Mouse (Mus musculus) ES-Bruce4 (cell line): ENCODE measurements around the gene Mat1a. TPM values are rescaled to one million over a fixed set of nuclear protein-coding genes. Genes with fewer than 3 reads are reported as not detected.

Experiments
- H3K27ac ChIP-seq: 2 replicates; pipeline ENCODE4 v1.5.1; 2012; ENCODE audit warnings: low read length, inconsistent platforms; ENCODE audit not compliant: insufficient read depth
- H3K27me3 ChIP-seq: 2 replicates; pipeline ENCODE4 v1.6.1; 2012; ENCODE audit warnings: mild to moderate bottlenecking, low read length, inconsistent platforms; ENCODE audit not compliant: control insufficient read depth, poor library complexity, insufficient read depth, severe bottlenecking
- H3K36me3 ChIP-seq: 2 replicates; pipeline ENCODE4 v1.6.1; 2012; ENCODE audit warnings: inconsistent platforms, mild to moderate bottlenecking, low read length, moderate library complexity; ENCODE audit not compliant: control insufficient read depth, poor library complexity, insufficient read depth, severe bottlenecking
- H3K4me1 ChIP-seq: one replicate; pipeline ENCODE4 v1.8.1; 2011; ENCODE audit warnings: low read length; ENCODE audit not compliant: control insufficient read depth, insufficient read depth
- H3K4me3 ChIP-seq: 2 replicates; pipeline ENCODE4 v1.5.1; 2011; ENCODE audit warnings: low read depth, mild to moderate bottlenecking, low read length
- H3K9ac ChIP-seq: 2 replicates; pipeline ENCODE4 v1.6.1; 2012; ENCODE audit warnings: low read depth, mild to moderate bottlenecking, inconsistent platforms; ENCODE audit not compliant: poor library complexity, severe bottlenecking
- H3K9me3 ChIP-seq: replicated peaks from 2 replicates; pipeline ENCODE4 v1.6.1; 2012; ENCODE audit warnings: mild to moderate bottlenecking, low read length, inconsistent platforms; ENCODE audit not compliant: control insufficient read depth, poor library complexity, insufficient read depth, severe bottlenecking
- CTCF ChIP-seq: IDR thresholded peaks from one replicate; pipeline ENCODE4 v1.8.1; 2011; ENCODE audit warnings: low read depth, low read length
- EP300 ChIP-seq: IDR thresholded peaks from 2 replicates; pipeline ENCODE4 v1.6.1; 2011; ENCODE audit warnings: low read depth, low read length; ENCODE audit not compliant: insufficient read depth
- POLR2A ChIP-seq: IDR thresholded peaks from one replicate; pipeline ENCODE4 v1.8.1; 2011; ENCODE audit warnings: low read length; ENCODE audit not compliant: insufficient read depth
- polyA plus RNA-seq: library from polyadenylated mRNA; stranded (reverse); fragments of >200 nt; gene quantifications from 2 replicates; pipeline ENCODE4 v1.2.4, GENCODE M21; 2011; ENCODE audit warnings: low read depth; ENCODE audit not compliant: missing spikeins, insufficient read depth, insufficient read length

The Mat1a gene
- 0.52 and 1.2 TPM in 2 replicates for polyA plus RNA-seq

DNA sequence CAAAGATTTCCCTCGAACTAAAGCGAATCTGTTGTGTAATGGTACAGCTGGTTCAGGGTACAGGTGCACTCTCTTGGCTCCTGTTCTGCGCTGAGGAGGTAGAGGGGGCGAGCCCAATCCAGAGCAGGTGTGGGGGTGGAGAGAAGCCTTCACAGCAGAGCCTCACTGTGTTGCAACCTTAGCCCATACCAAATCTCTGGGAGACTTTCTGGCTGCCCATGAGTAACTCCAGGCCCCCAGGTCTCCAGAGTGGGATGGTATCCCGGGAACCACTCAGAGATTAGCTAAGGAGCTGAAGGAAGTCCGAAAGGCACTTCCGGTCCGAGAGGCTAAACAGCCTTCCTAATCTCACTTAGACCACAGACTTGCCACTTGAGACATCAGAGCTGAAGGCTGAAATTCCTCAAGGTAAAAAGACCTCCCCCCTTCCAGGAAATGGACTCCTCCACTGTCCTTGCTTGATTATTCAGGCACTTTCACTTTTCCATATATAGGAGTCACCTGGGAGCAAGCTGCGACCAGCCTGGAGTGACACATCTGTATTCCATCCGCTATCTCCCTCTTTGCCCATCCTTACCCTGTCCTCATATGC lies at the start of gene Mat1a:
TSS of gene Mat1a (plus strand) at position 183 of the 592 bp plus-strand sequence.
- H3K9me3 ChIP-seq = no peaks in the 10 kb centered on the region
- no peak within 1 kb of the TSS for H3K27ac ChIP-seq
- H3K4me3 ChIP-seq = no peak within 1 kb of the TSS
- TF ChIP-seq CTCF (no peak), EP300 (no peak), POLR2A (no peak)
- no peaks in the 10 kb centered on the region for H3K4me1 ChIP-seq
- H3K36me3 ChIP-seq = no peaks in the 10 kb centered on the region
- H3K9ac ChIP-seq = no peak within 1 kb of the TSS
- H3K27me3 ChIP-seq = no peaks in the 10 kb centered on the region

DNA sequence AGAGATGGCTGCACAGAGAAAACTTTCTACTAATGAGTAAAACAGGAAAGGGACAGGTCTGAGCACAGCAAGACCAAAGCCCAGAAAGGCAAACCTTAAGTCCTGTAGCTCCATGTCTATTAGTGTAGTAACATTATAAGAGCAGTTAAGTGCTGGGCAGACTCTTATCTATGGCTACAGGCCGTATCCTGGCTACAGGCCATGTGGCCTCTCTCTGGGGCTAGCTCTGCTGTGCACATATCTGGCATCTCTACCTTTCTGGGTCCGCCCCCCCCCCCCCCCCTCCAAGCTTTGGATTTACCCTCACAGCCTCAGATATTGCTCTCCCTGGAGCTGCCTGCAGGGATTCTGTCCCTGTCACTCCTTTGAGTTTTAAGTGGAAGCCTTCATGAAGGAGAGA lies 39.7 kb upstream of the Mat1a start:
- Histone ChIP-seq H3K4me3 (no peak overlapping the region), H3K36me3 (no peaks in the 10 kb centered on the region), H3K4me1 (no peaks in the 10 kb centered on the region), H3K9ac (no peak overlapping the region), H3K9me3 (peaks cover 3% of the 10 kb centered on the region; the same call in 1 of the 2 replicates), H3K27ac (no peak overlapping the region), H3K27me3 (no peaks in the 10 kb centered on the region)
- TF ChIP-seq CTCF = no peak

DNA sequence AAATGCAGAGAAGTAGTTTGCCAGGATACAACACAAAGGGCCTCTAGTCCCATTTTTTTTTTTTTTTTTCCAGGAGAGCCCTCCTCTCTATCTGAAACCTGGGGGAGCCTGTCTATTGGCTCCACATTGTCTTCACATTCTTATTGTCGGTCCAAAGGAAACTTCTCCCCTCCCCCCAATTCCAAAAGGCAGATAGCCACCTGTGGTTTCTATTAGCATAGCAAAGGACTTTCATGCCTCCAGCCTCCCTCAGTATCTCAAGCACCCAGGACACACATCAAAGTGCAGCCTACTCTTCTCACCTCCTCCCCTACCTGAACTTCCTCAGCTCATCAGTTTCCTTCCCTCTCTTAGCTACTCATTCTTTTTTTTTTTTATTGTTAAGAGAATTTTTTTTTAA lies 38.4 kb upstream of the Mat1a start:
- Histone ChIP-seq H3K4me1 (no peaks in the 10 kb centered on the region), H3K9ac (no peak overlapping the region), H3K4me3 (no peak overlapping the region), H3K36me3 (no peaks in the 10 kb centered on the region), H3K27me3 (no peaks in the 10 kb centered on the region), H3K27ac (no peak overlapping the region), H3K9me3 (peaks cover 3% of the 10 kb centered on the region; the same call in 1 of the 2 replicates)
- TF ChIP-seq EP300 (no peak), CTCF (no peak), POLR2A (no peak)

DNA sequence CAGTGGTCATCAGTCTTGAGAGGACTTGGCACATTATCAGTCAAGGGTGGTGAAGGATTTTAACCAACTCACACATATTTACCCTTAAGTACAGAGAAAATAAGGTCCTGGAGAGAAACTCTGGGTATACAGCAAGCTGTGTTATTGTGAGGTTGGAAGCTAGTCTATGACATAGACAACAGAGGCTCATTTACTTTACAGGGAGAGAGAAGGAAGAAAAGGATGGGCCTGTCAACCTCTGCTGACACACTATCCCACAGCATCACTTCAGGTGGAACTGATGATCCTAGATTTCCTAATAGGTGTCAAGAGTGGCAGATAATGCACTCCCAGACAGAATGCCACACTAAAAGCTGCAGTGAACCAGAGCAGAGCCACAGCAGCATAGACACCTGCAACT lies 35.7 kb upstream of the Mat1a start, which contains the start of gene Dydc2:
TSS of gene Dydc2 (minus strand) at position 101 of the 400 bp plus-strand sequence.
- Histone ChIP-seq H3K4me1 (no peaks in the 10 kb centered on the region), H3K9me3 (no peaks in the 10 kb centered on the region), H3K9ac (no peak within 1 kb of the TSS), H3K36me3 (no peaks in the 10 kb centered on the region), H3K4me3 (no peak within 1 kb of the TSS), H3K27ac (no peak within 1 kb of the TSS), H3K27me3 (no peaks in the 10 kb centered on the region)
- TF ChIP-seq EP300 = no peak
- TF ChIP-seq CTCF = no peak
- no peak for TF ChIP-seq POLR2A

DNA sequence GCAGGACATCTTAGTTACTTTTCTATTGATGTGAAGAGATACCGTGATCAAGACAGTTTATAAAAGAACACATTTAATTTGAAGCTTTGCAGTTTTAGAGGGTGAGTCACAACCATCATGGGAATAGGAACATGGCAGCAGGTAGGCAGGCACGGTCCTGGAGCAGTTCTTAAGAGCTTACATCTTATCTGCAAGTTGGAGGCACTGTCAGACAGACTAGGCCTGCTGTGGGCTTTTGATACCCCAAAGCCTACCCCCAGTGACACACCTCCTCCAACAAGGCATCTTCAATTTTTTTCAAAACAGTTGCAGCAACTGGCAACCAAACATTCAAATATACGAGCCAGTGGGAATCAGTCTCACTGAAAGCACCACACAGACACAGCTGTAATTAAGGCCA lies 34.5 kb upstream of the Mat1a start:
- Histone ChIP-seq H3K9ac (no peak overlapping the region), H3K27me3 (no peaks in the 10 kb centered on the region), H3K4me1 (no peaks in the 10 kb centered on the region), H3K9me3 (no peaks in the 10 kb centered on the region), H3K36me3 (no peaks in the 10 kb centered on the region), H3K27ac (no peak overlapping the region), H3K4me3 (no peak overlapping the region)
- TF ChIP-seq CTCF = no peak
- TF ChIP-seq EP300 = no peak
- TF ChIP-seq POLR2A = no peak

DNA sequence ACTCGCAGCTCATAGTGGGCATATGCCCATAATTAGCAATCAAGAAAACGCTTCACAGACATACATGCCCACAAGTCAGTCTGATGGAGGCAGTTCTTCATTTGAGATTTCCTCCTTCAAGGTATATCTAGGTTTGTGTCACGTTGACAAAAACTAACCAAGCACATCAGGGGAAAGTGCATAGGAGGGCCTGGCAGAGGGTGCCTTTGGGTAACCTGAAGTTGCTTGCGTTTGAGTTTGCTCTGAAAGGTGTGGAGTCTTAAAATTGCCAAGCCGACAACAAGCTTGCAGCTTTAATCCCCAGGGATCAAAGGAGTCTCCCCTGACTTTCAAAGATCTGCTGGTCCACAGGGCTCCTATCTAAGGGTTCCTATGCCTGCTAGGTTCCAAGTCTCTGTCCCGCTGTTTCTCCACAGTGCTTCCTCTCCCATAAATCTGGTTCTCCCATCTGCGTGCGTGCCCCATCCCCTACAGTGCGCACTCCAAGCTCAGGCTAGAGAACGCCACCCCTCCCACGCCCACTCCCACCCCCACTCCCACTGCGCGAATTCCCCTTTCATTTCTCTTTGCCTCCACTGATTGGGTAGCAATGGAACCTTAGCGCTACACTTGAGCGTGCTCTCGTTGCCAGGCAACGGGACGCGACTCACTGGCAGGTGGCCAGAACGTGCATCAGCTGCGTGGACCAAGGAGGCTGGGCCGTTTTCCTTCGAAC lies 32.4 kb upstream of the Mat1a start, which contains the start of gene Dydc1:
TSS of gene Dydc1 (plus strand) at position 683 of the 715 bp plus-strand sequence.
- H3K9ac ChIP-seq = no peak within 1 kb of the TSS
- TF ChIP-seq CTCF = no peak
- H3K27me3 ChIP-seq = no peaks in the 10 kb centered on the region
- H3K27ac ChIP-seq = no peak within 1 kb of the TSS
- H3K4me3 ChIP-seq = peak within 1 kb of the TSS; percentile 5; the same call in 1 of the 2 replicates
- no peaks in the 10 kb centered on the region for H3K9me3 ChIP-seq
- H3K4me1 ChIP-seq = no peaks in the 10 kb centered on the region
- no peaks in the 10 kb centered on the region for H3K36me3 ChIP-seq
